Mouse (Mus musculus) kidney, postnatal 0 days (tissue): ENCODE data around the gene Aurka. TPM values are rescaled to one million over a fixed set of nuclear protein-coding genes. Genes with fewer than 3 reads are reported as not detected.

ENCODE experiments used
- ATAC-seq: fragments of 200-750 bp; cut with Nextera tagmentation; replicated peaks from 2 replicates; pipeline ENCODE4 v1.8.0; 2017; ENCODE audit warnings: low read depth, moderate number of reproducible peaks, moderate TSS enrichment, moderate library complexity; ENCODE audit not compliant: low FRiP score
- DNase-seq: peaks from one replicate; pipeline ENCODE4 v3.0.0-alpha.2; 2016; ENCODE audit warnings: low spot score
- H3K27ac ChIP-seq: fragments of 300-500 bp; sonication (generic); 2 replicates; pipeline ENCODE4 v1.5.1; 2014; ENCODE audit warnings: mild to moderate bottlenecking
- H3K27me3 ChIP-seq: fragments of 300-500 bp; sonication (generic); 2 replicates; pipeline ENCODE4 v1.6.1; 2014; ENCODE audit warnings: low read length, mixed read lengths; ENCODE audit not compliant: insufficient read depth
- H3K36me3 ChIP-seq: fragments of 300-500 bp; sonication (generic); 2 replicates; pipeline ENCODE4 v1.6.1; 2014; ENCODE audit warnings: low read length, mixed read lengths; ENCODE audit not compliant: insufficient read depth
- H3K4me1 ChIP-seq: fragments of 300-500 bp; sonication (generic); replicated peaks from 2 replicates; pipeline ENCODE4 v1.6.1; 2014; ENCODE audit warnings: antibody characterized with exemption, low read length, mixed read lengths; ENCODE audit not compliant: insufficient read depth
- H3K4me2 ChIP-seq: fragments of 300-500 bp; sonication (generic); 2 replicates; pipeline ENCODE4 v1.6.1; 2014; ENCODE audit warnings: mild to moderate bottlenecking, low read length, moderate library complexity, mixed read lengths
- H3K4me3 ChIP-seq: fragments of 300-500 bp; sonication (generic); replicated peaks from 2 replicates; pipeline ENCODE4 v1.5.1; 2014; ENCODE audit warnings: low read depth, low read length
- H3K9ac ChIP-seq: fragments of 300-500 bp; sonication (generic); 2 replicates; pipeline ENCODE4 v1.6.1; 2014; ENCODE audit warnings: low read depth, low read length
- H3K9me3 ChIP-seq: fragments of 300-500 bp; sonication (generic); replicated peaks from 2 replicates; pipeline ENCODE4 v1.6.1; 2016; ENCODE audit warnings: low read length, inconsistent platforms, mixed read lengths
- CTCF ChIP-seq: IDR thresholded peaks from 2 replicates; pipeline ENCODE4 v1.5.1; 2016; ENCODE audit warnings: antibody characterized with exemption, low read depth, mild to moderate bottlenecking, moderate library complexity
- WGBS: fragments of 180-500 bp; shearing (Covaris S2); extraction: QIAGEN DNeasy Blood & Tissue Kit; methylation state at CpG from one replicate; pipeline ENCODE4 v1.1.7; 2014; 5-methylcytosine and 5-hydroxymethylcytosine counted together
- polyA plus RNA-seq: library from polyadenylated mRNA; unstranded; fragments of >200 nt; fragmentation: Nextera tagmentation; extraction: Ambion mirVana; gene quantifications from 2 replicates; pipeline ENCODE4 v1.2.1, GENCODE M21; 2015

The Aurka gene
- polyA plus RNA-seq, 1 experiment from 2014 or later, result 40.0 TPM

- Histone ChIP-seq H3K4me2 (no peak overlapping the region), H3K4me3 (no peak overlapping the region), H3K36me3 (0 out of 2 replicates have a peak, but pooled peaks cover 2% of the 10 kb centered on the region), H3K27ac (no peak overlapping the region), H3K9me3 (no peaks in the 10 kb centered on the region), H3K9ac (no peak overlapping the region), H3K27me3 (no peaks in the 10 kb centered on the region), H3K4me1 (no peaks in the 10 kb centered on the region)
- ATAC-seq (no peak), DNase-seq (no peak)
- 43% methylated on average over 8 of the region's 8 CpGs for WGBS
- TF ChIP-seq CTCF, result no peak
Observed at GRCm38 (mm10) chr2:172350773-172351172, 19.6 kb downstream of the Aurka start.

GRCm38 (mm10) chr2:172349776-172350175, 20.6 kb downstream of the Aurka start:
- WGBS, result 77% methylated on average over 14 of the region's 14 CpGs
- Histone ChIP-seq H3K4me2 (no peak overlapping the region), H3K4me1 (no peaks in the 10 kb centered on the region), H3K27ac (no peak overlapping the region), H3K4me3 (no peak overlapping the region), H3K9me3 (no peaks in the 10 kb centered on the region), H3K9ac (no peak overlapping the region), H3K27me3 (no peaks in the 10 kb centered on the region), H3K36me3 (no peaks in the 10 kb centered on the region)
- ATAC-seq (no peak), DNase-seq (no peak)
- TF ChIP-seq CTCF, result no peak

- H3K9me3 ChIP-seq, result no peaks in the 10 kb centered on the region
- no peaks in the 10 kb centered on the region for H3K4me1 ChIP-seq
- no peak overlapping the region for H3K4me2 ChIP-seq
- 47% methylated on average over 3 of the region's 3 CpGs for WGBS
- DNase-seq (no peak), ATAC-seq (no peak)
- no peak for TF ChIP-seq CTCF
- no peaks in the 10 kb centered on the region for H3K36me3 ChIP-seq
- H3K27me3 ChIP-seq, result no peaks in the 10 kb centered on the region
- no peak overlapping the region for H3K9ac ChIP-seq
- H3K4me3 ChIP-seq, result no peak overlapping the region
- H3K27ac ChIP-seq, result no peak overlapping the region
Observed at GRCm38 (mm10) chr2:172348297-172348950, 21.9 kb downstream of the Aurka start.

GRCm38 (mm10) chr2:172346933-172347611, 23.3 kb downstream of the Aurka start:
- peak overlapping the region; percentile 97; the same call in 1 of the 2 replicates for H3K4me2 ChIP-seq
- H3K4me1 ChIP-seq, result no peaks in the 10 kb centered on the region
- no peak overlapping the region for H3K4me3 ChIP-seq
- DNase-seq, result no peak
- ATAC-seq, result no peak
- 55% methylated on average over 8 of the region's 8 CpGs for WGBS
- no peak overlapping the region for H3K9ac ChIP-seq
- H3K36me3 ChIP-seq, result no peaks in the 10 kb centered on the region
- H3K27ac ChIP-seq, result no peak overlapping the region
- no peak for TF ChIP-seq CTCF
- no peaks in the 10 kb centered on the region for H3K9me3 ChIP-seq
- no peaks in the 10 kb centered on the region for H3K27me3 ChIP-seq

- no peak for ATAC-seq
- DNase-seq, result peak; percentile 43
Observed at GRCm38 (mm10) chr2:172346034-172346929, 24.1 kb downstream of the Aurka start.

GRCm38 (mm10) chr2:172345258-172345738, 25.0 kb downstream of the Aurka start, which contains the start of gene Fam210b:
Gene Fam210b (plus strand): TSS chr2:172345565.
- Histone ChIP-seq H3K27me3 (no peaks in the 10 kb centered on the region), H3K4me1 (no peaks in the 10 kb centered on the region), H3K9me3 (no peaks in the 10 kb centered on the region), H3K9ac (peak within 1 kb of the TSS; percentile 61), H3K36me3 (no peaks in the 10 kb centered on the region), H3K27ac (no peak within 1 kb of the TSS), H3K4me3 (peak within 1 kb of the TSS; percentile 65), H3K4me2 (peak within 1 kb of the TSS; percentile 97)
- ATAC-seq (peak; percentile 98), DNase-seq (peak; percentile 99)
- TF ChIP-seq CTCF, result no peak
- under 1% methylated on average over 35 of the region's 35 CpGs for WGBS

More at GRCm38 (mm10) chr2:172346034-172346929, 24.1 kb downstream of the Aurka start:
- Histone ChIP-seq H3K4me3 (peak overlapping the region; percentile 65), H3K4me2 (peak overlapping the region; percentile 97), H3K27me3 (no peaks in the 10 kb centered on the region), H3K27ac (no peak overlapping the region), H3K9me3 (no peaks in the 10 kb centered on the region), H3K36me3 (no peaks in the 10 kb centered on the region), H3K4me1 (no peaks in the 10 kb centered on the region), H3K9ac (peak overlapping the region; percentile 61)
- no peak for TF ChIP-seq CTCF
- WGBS, result 10% methylated on average over 31 of the region's 31 CpGs
